Comparison of ENCODE assay signal across 21 mouse cellular contexts in genomic region chr10:83244131-83244530, GRCm38 (mm10).
A peak's percentile ranks its signal among the peaks of the same experiment; 100 is the strongest.
DNase-seq lines count a peak whose midpoint lies in the region; ATAC-seq and TF ChIP-seq lines count a peak whose summit lies in the region.
"Had no signal": no experiment of that assay in that cellular context is flagged by ENCODE, and none has a peak within 500 bp of the region (broad histone marks: within the 10 kb centered on the region; RNA-seq: fewer than 3 reads in every experiment).

No protein-coding gene starts in this region.

- WGBS in hindbrain, embryonic 10.5 days: 35% methylated on average over 6 of the region's 6 CpGs
- WGBS in hindbrain, embryonic 13.5 days: 52% methylated on average over 6 of the region's 6 CpGs
- WGBS in liver, embryonic 16.5 days (ENCODE audit: insufficient replicate concordance): 66% methylated on average over 6 of the region's 6 CpGs
- 78% methylated on average over 6 of the region's 6 CpGs for WGBS in liver, embryonic 12.5 days (ENCODE audit: insufficient replicate concordance)
- 37% methylated on average over 6 of the region's 6 CpGs for WGBS in intestine, postnatal 0 days

- H3K4me1 ChIP-seq in hindbrain, embryonic 10.5 days (replicated peaks): peaks cover 15% of the 10 kb centered on the region
- H3K4me1 ChIP-seq in hindbrain, embryonic 13.5 days (replicated peaks): peaks cover 20% of the 10 kb centered on the region
- no peaks in the 10 kb centered on the region for H3K4me1 ChIP-seq in liver, embryonic 16.5 days (ENCODE audit: control insufficient read depth, low read depth, low read length)
- no peaks in the 10 kb centered on the region for H3K4me1 ChIP-seq in liver, embryonic 12.5 days
- no peaks in the 10 kb centered on the region for H3K4me1 ChIP-seq in intestine, postnatal 0 days (replicated peaks; ENCODE audit: control insufficient read depth, insufficient read depth, low read length)

- no peaks in the 10 kb centered on the region for H3K9me3 ChIP-seq in hindbrain, embryonic 10.5 days
- no peaks in the 10 kb centered on the region for H3K9me3 ChIP-seq in hindbrain, embryonic 13.5 days
- no peaks in the 10 kb centered on the region for H3K9me3 ChIP-seq in liver, embryonic 16.5 days (replicated peaks; ENCODE audit: control insufficient read depth, low read length)
- H3K9me3 ChIP-seq in liver, embryonic 12.5 days (replicated peaks): no peaks in the 10 kb centered on the region
- no peaks in the 10 kb centered on the region for H3K9me3 ChIP-seq in intestine, postnatal 0 days (ENCODE audit: control insufficient read depth)
- H3K9me3 ChIP-seq: embryonic facial prominence, embryonic 13.5 days; heart, embryonic 15.5 days had no signal

- no peak for TF ChIP-seq CTCF in intestine, postnatal 0 days (IDR thresholded peaks at IDR 0.05; ENCODE audit: low read depth)

- H3K27me3 ChIP-seq in hindbrain, embryonic 10.5 days (ENCODE audit: insufficient read depth, poor library complexity, severe bottlenecking): peaks cover 53% of the 10 kb centered on the region
- H3K27me3 ChIP-seq in hindbrain, embryonic 13.5 days: peaks cover 7% of the 10 kb centered on the region; the same call in 1 of the 2 replicates
- H3K27me3 ChIP-seq in liver, embryonic 16.5 days (ENCODE audit: control insufficient read depth, insufficient read depth, low read depth, low read length): no peaks in the 10 kb centered on the region
- peaks cover 2% of the 10 kb centered on the region; the same call in 1 of the 2 replicates for H3K27me3 ChIP-seq in liver, embryonic 12.5 days (replicated peaks)
- H3K27me3 ChIP-seq in intestine, postnatal 0 days (replicated peaks; ENCODE audit: control insufficient read depth, insufficient read depth, low read length): no peaks in the 10 kb centered on the region
- H3K27me3 ChIP-seq: embryonic facial prominence, embryonic 13.5 days; heart, embryonic 15.5 days; Patski had no signal

- no peak for ATAC-seq in hindbrain, embryonic 13.5 days (ENCODE audit: low FRiP score)
- ATAC-seq in liver, embryonic 16.5 days (ENCODE audit: low read depth): peak; percentile 39; the same call in 1 of the 2 replicates
- ATAC-seq in liver, embryonic 12.5 days: no peak
- peak; percentile 83 for ATAC-seq in intestine, postnatal 0 days
- ATAC-seq: forebrain, embryonic 14.5 days; Patski had no signal

- no peak overlapping the region for H3K4me3 ChIP-seq in hindbrain, embryonic 10.5 days
- no peak overlapping the region for H3K4me3 ChIP-seq in hindbrain, embryonic 13.5 days
- no peak overlapping the region for H3K4me3 ChIP-seq in liver, embryonic 16.5 days (ENCODE audit: low read depth, low read length)
- H3K4me3 ChIP-seq in liver, embryonic 12.5 days: no peak overlapping the region
- no peak overlapping the region for H3K4me3 ChIP-seq in intestine, postnatal 0 days (ENCODE audit: low read depth, low read length)
- H3K4me3 ChIP-seq: embryonic facial prominence, embryonic 13.5 days; heart, embryonic 15.5 days had no signal

- H3K4me2 ChIP-seq in hindbrain, embryonic 13.5 days: no peak overlapping the region
- H3K4me2 ChIP-seq in liver, embryonic 16.5 days (ENCODE audit: low read depth, low read length): no peak overlapping the region
- no peak overlapping the region for H3K4me2 ChIP-seq in liver, embryonic 12.5 days
- H3K4me2 ChIP-seq in intestine, postnatal 0 days (replicated peaks; ENCODE audit: low read depth): no peak overlapping the region
- H3K4me2 ChIP-seq: embryonic facial prominence, embryonic 13.5 days; heart, embryonic 15.5 days; midbrain, embryonic 11.5 days had no signal

- H3K9ac ChIP-seq in hindbrain, embryonic 13.5 days: no peak overlapping the region
- H3K9ac ChIP-seq in liver, embryonic 16.5 days (ENCODE audit: low read depth, low read length): no peak overlapping the region
- H3K9ac ChIP-seq in liver, embryonic 12.5 days: no peak overlapping the region
- H3K9ac ChIP-seq in intestine, postnatal 0 days (ENCODE audit: low read depth, low read length): no peak overlapping the region
- H3K9ac ChIP-seq: embryonic facial prominence, embryonic 13.5 days; heart, embryonic 15.5 days had no signal

- no peaks in the 10 kb centered on the region for H3K36me3 ChIP-seq in hindbrain, embryonic 10.5 days
- H3K36me3 ChIP-seq in hindbrain, embryonic 13.5 days: no peaks in the 10 kb centered on the region
- no peaks in the 10 kb centered on the region for H3K36me3 ChIP-seq in liver, embryonic 16.5 days (ENCODE audit: control insufficient read depth, insufficient read depth)
- H3K36me3 ChIP-seq in liver, embryonic 12.5 days: no peaks in the 10 kb centered on the region
- no peaks in the 10 kb centered on the region for H3K36me3 ChIP-seq in intestine, postnatal 0 days (ENCODE audit: control insufficient read depth, insufficient read depth)
- H3K36me3 ChIP-seq: embryonic facial prominence, embryonic 13.5 days; heart, embryonic 15.5 days had no signal

- no peak overlapping the region for H3K27ac ChIP-seq in hindbrain, embryonic 10.5 days
- no peak overlapping the region for H3K27ac ChIP-seq in hindbrain, embryonic 13.5 days
- no peak overlapping the region for H3K27ac ChIP-seq in liver, embryonic 16.5 days (ENCODE audit: low read length)
- H3K27ac ChIP-seq in liver, embryonic 12.5 days: no peak overlapping the region
- H3K27ac ChIP-seq in intestine, postnatal 0 days (ENCODE audit: low read depth, low read length): no peak overlapping the region
- H3K27ac ChIP-seq: embryonic facial prominence, embryonic 13.5 days; heart, embryonic 15.5 days; macrophage; stomach, postnatal 0 days had no signal

- peak; percentile 19 for DNase-seq in hindbrain, embryonic 10.5 days (ENCODE audit: low spot score)
- DNase-seq in urinary bladder, postnatal 10 days (ENCODE audit: low spot score): no peak
- no peak for DNase-seq in left cerebral cortex, adult 11 months (ENCODE audit: low spot score)
- DNase-seq in gastrocnemius, adult 18-20 months (ENCODE audit: low spot score): no peak
- DNase-seq: adrenal gland, postnatal 14 days; cerebellum, adult 11 months; cerebellum, postnatal 10 days; gastrocnemius, postnatal 36 days; layer of hippocampus, postnatal 36 days; retina, postnatal 1 day had no signal

Comparison
In these comparisons a context has a peak if more than half of its experiments do, and no peak if none do; other contexts are left out.
1. ATAC-seq: peak in liver, embryonic 16.5 days (single experiment) and intestine, postnatal 0 days (single experiment); none in hindbrain, embryonic 13.5 days (single experiment) and liver, embryonic 12.5 days (single experiment).